Mouse (Mus musculus): ENCODE results near the gene Erc2. TPM values are rescaled to one million over a fixed set of nuclear protein-coding genes. Genes with fewer than 3 reads are reported as not detected.

The Erc2 gene
- polyA plus RNA-seq, 1 experiment from 2014 or later, result 2.7 TPM

GRCm38 (mm10) chr14:27621576-27621975, 652 bp upstream of the Erc2 start:
- 43% methylated on average over 8 of the region's 8 CpGs for WGBS
- H3K36me3 ChIP-seq (ENCODE audit: control insufficient read depth, insufficient read depth, low read length), result no peaks in the 10 kb centered on the region

GRCm38 (mm10) chr14:27622923-27623219, 643 bp downstream of the Erc2 start:
- Histone ChIP-seq H3K4me2 (ENCODE audit: low read depth, low read length) (peak overlapping the region; percentile 76), H3K36me3 (ENCODE audit: control insufficient read depth, insufficient read depth, low read length) (no peaks in the 10 kb centered on the region), H3K9me3 (replicated peaks; ENCODE audit: control insufficient read depth, low read length) (no peaks in the 10 kb centered on the region), H3K4me1 (ENCODE audit: control insufficient read depth, insufficient read depth, low read length) (peaks cover 3% of the 10 kb centered on the region; the same call in 1 of the 2 replicates), H3K9ac (ENCODE audit: low read length) (peak overlapping the region; percentile 65), H3K27ac (ENCODE audit: low read length) (no peak overlapping the region), H3K4me3 (replicated peaks; ENCODE audit: low read length) (peak overlapping the region; percentile 53), H3K27me3 (ENCODE audit: control insufficient read depth, insufficient read depth, low read length) (peaks cover 9% of the 10 kb centered on the region; the same call in 1 of the 2 replicates)
- peak; percentile 3; the same call in 1 of the 2 replicates for ATAC-seq (ENCODE audit: insufficient read depth, low FRiP score)
- 1% methylated on average over 6 of the region's 6 CpGs for WGBS

More at GRCm38 (mm10) chr14:27621576-27621975, 652 bp upstream of the Erc2 start:
- Histone ChIP-seq H3K4me3 (replicated peaks; ENCODE audit: low read length) (no peak overlapping the region), H3K9me3 (replicated peaks; ENCODE audit: control insufficient read depth, low read length) (no peaks in the 10 kb centered on the region), H3K27ac (ENCODE audit: low read length) (no peak overlapping the region), H3K9ac (ENCODE audit: low read length) (no peak overlapping the region), H3K4me2 (ENCODE audit: low read depth, low read length) (no peak overlapping the region; the same call in 1 of the 2 replicates), H3K27me3 (ENCODE audit: control insufficient read depth, insufficient read depth, low read length) (peaks cover 9% of the 10 kb centered on the region; the same call in 1 of the 2 replicates), H3K4me1 (ENCODE audit: control insufficient read depth, insufficient read depth, low read length) (peaks cover 3% of the 10 kb centered on the region; the same call in 1 of the 2 replicates)
- no peak for ATAC-seq (ENCODE audit: insufficient read depth, low FRiP score)

DNA sequence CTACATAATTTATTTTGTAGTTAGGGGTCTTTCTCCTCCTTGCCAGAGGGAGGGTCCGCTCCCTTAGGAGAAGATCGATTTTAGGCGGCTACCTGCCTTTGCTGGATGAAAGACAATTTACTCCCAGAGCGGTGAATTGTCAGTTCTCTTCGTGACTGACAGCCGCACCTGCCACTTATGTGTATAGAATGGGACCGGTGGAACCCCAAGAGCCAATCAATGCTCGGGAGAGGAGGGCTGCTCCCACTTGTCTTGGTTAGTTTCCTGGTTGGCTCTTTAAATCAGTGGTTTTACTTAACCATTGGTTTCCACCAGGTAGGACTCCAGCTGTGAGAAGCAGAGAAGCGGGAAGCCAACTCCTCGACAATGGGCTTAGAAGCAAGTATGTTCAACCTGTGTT, 1.1 kb downstream of the Erc2 start:
- Histone ChIP-seq H3K4me1 (ENCODE audit: control insufficient read depth, insufficient read depth, low read length) (peaks cover 3% of the 10 kb centered on the region; the same call in 1 of the 2 replicates), H3K4me2 (ENCODE audit: low read depth, low read length) (peak overlapping the region; percentile 76), H3K4me3 (replicated peaks; ENCODE audit: low read length) (peak overlapping the region; percentile 53), H3K9ac (ENCODE audit: low read length) (no peak overlapping the region), H3K27ac (ENCODE audit: low read length) (no peak overlapping the region), H3K9me3 (replicated peaks; ENCODE audit: control insufficient read depth, low read length) (no peaks in the 10 kb centered on the region), H3K27me3 (ENCODE audit: control insufficient read depth, insufficient read depth, low read length) (peaks cover 9% of the 10 kb centered on the region; the same call in 1 of the 2 replicates), H3K36me3 (ENCODE audit: control insufficient read depth, insufficient read depth, low read length) (no peaks in the 10 kb centered on the region)
- 10% methylated on average over 10 of the region's 10 CpGs for WGBS
- ATAC-seq (ENCODE audit: insufficient read depth, low FRiP score), result peak; percentile 76; the same call in 1 of the 2 replicates

DNA sequence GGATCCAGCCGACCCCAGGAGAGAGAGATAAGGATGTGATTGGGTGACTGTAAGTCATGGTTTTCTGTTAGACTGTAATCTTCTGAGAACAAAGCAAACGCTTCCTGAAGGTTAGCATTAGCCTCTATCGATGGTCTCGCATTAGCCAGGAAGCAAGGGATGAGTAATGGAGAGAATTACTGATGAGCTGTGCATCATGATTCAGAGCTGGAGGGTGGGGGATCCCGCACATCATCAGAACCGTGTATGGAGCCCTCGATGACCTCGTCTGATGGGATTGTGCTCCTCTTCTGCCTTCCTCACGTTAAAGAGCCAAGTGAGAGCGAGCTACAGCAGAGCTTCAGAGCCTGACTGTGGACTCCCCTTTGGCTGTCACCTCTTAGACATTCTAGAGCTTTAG, 6.5 kb downstream of the Erc2 start:
- H3K4me3 ChIP-seq (replicated peaks; ENCODE audit: low read length), result no peak overlapping the region
- H3K27ac ChIP-seq (ENCODE audit: low read length), result no peak overlapping the region
- no peaks in the 10 kb centered on the region for H3K27me3 ChIP-seq (ENCODE audit: control insufficient read depth, insufficient read depth, low read length)
- H3K4me1 ChIP-seq (ENCODE audit: control insufficient read depth, insufficient read depth, low read length), result no peaks in the 10 kb centered on the region
- H3K9me3 ChIP-seq (replicated peaks; ENCODE audit: control insufficient read depth, low read length), result no peaks in the 10 kb centered on the region
- H3K36me3 ChIP-seq (ENCODE audit: control insufficient read depth, insufficient read depth, low read length), result no peaks in the 10 kb centered on the region
- WGBS, result 76% methylated on average over 10 of the region's 10 CpGs
- no peak for ATAC-seq (ENCODE audit: insufficient read depth, low FRiP score)
- no peak overlapping the region for H3K4me2 ChIP-seq (ENCODE audit: low read depth, low read length)
- no peak overlapping the region for H3K9ac ChIP-seq (ENCODE audit: low read length)

DNA sequence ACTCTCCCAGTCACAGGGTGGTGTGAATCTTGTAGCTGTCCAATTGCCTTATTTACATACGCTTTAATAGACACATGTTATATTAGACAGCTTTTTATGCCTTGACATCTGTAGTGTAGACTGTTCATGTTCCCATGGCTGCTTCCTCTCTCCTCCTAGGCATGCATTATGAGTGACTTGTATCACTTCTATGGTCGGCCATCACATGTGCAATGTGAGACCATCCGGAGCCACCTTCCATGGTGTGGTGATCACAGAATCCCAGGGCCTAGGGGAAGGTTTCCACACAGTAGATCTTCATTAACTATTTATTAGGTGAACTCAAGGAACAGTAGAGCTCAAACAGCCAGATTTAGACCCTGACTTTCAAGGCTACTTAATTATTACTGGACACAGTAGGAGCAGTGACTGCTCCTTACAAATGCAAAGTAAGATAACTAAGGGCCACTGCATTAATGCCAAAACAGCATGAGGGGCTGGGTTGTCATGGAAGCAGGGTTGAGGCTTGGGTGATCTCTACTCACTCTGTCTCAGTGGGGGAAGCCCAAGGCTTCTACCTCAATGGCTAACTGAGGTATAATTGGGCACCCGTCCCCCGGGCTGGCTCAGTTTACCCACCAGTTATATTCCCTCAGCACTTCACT, 7.3 kb downstream of the Erc2 start:
- Histone ChIP-seq H3K4me2 (ENCODE audit: low read depth, low read length) (no peak overlapping the region), H3K36me3 (ENCODE audit: control insufficient read depth, insufficient read depth, low read length) (no peaks in the 10 kb centered on the region), H3K9me3 (replicated peaks; ENCODE audit: control insufficient read depth, low read length) (no peaks in the 10 kb centered on the region), H3K4me3 (replicated peaks; ENCODE audit: low read length) (no peak overlapping the region), H3K27ac (ENCODE audit: low read length) (no peak overlapping the region), H3K27me3 (ENCODE audit: control insufficient read depth, insufficient read depth, low read length) (no peaks in the 10 kb centered on the region), H3K4me1 (ENCODE audit: control insufficient read depth, insufficient read depth, low read length) (no peaks in the 10 kb centered on the region), H3K9ac (ENCODE audit: low read length) (no peak overlapping the region)
- no peak for ATAC-seq (ENCODE audit: insufficient read depth, low FRiP score)
- WGBS, result 78% methylated on average over 5 of the region's 5 CpGs

DNA sequence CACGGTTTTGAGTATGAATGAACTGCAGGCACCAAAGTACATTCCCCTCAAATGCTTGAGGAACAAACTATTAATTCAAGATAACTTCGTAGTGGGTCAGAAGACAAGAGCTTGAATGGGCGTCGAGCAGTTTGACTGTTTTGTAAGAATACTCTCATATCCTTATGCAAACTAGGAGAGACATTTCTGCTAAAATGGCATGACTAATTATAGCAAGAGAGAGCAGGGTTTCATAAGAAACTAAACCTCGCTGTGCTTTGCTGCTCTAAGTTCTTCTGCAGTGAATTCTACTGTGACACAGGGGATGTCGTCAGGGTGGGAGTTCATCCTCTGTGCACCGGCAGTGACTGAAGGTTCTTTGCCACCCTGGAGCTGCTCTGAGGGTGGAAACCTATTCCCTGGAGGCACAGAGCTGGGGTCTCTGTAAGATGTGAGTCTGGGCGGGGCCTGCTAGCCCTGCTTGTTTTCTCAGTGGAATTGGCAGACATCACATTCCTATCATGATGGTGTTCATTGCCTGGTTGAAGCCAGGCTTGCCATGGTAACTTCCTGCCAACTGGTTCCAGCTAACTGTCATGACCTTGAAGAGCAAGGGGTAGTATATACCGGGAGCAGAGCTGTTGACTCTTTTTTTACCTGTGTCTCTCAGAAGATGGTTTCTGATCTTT, 8.9 kb downstream of the Erc2 start:
- 74% methylated on average over 9 of the region's 9 CpGs for WGBS
- H3K4me2 ChIP-seq (ENCODE audit: low read depth, low read length), result no peak overlapping the region
- no peaks in the 10 kb centered on the region for H3K9me3 ChIP-seq (replicated peaks; ENCODE audit: control insufficient read depth, low read length)
- no peaks in the 10 kb centered on the region for H3K36me3 ChIP-seq (ENCODE audit: control insufficient read depth, insufficient read depth, low read length)
- ATAC-seq (ENCODE audit: insufficient read depth, low FRiP score), result no peak
- H3K4me3 ChIP-seq (replicated peaks; ENCODE audit: low read length), result no peak overlapping the region
- H3K27me3 ChIP-seq (ENCODE audit: control insufficient read depth, insufficient read depth, low read length), result no peaks in the 10 kb centered on the region
- H3K4me1 ChIP-seq (ENCODE audit: control insufficient read depth, insufficient read depth, low read length), result no peaks in the 10 kb centered on the region
- no peak overlapping the region for H3K9ac ChIP-seq (ENCODE audit: low read length)
- no peak overlapping the region for H3K27ac ChIP-seq (ENCODE audit: low read length)

- H3K9me3 ChIP-seq (replicated peaks; ENCODE audit: control insufficient read depth, low read length), result no peaks in the 10 kb centered on the region
Observed at GRCm38 (mm10) chr14:27634761-27635160, 12.5 kb downstream of the Erc2 start.

DNA sequence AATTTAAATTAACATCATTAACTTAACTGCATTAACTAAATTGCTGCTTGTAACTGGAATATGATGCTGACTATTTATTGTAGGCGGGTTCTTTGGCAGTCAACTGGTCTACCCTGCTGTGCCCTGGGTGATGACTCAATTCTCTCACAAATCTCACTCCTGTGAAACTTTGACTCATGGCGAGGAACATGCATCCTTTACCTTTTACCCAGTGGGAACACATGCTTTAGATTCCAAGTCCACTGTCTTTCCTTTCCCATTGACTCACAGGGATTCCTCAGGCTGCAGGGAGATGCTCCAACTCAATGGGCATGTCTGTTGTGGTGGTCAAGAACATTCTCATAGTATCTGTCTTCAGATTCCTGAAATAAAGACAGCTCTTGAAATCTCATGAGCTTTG, 14.3 kb downstream of the Erc2 start:
- Histone ChIP-seq H3K4me2 (ENCODE audit: low read depth, low read length) (no peak overlapping the region), H3K9me3 (replicated peaks; ENCODE audit: control insufficient read depth, low read length) (no peaks in the 10 kb centered on the region), H3K27me3 (ENCODE audit: control insufficient read depth, insufficient read depth, low read length) (no peaks in the 10 kb centered on the region), H3K36me3 (ENCODE audit: control insufficient read depth, insufficient read depth, low read length) (no peaks in the 10 kb centered on the region), H3K9ac (ENCODE audit: low read length) (no peak overlapping the region), H3K27ac (ENCODE audit: low read length) (no peak overlapping the region), H3K4me3 (replicated peaks; ENCODE audit: low read length) (no peak overlapping the region), H3K4me1 (ENCODE audit: control insufficient read depth, insufficient read depth, low read length) (no peaks in the 10 kb centered on the region)
- ATAC-seq (ENCODE audit: insufficient read depth, low FRiP score), result no peak
- 79% methylated on average over 2 of the region's 2 CpGs for WGBS

More at GRCm38 (mm10) chr14:27634761-27635160, 12.5 kb downstream of the Erc2 start:
- WGBS, result 81% methylated on average over 6 of the region's 6 CpGs
- Histone ChIP-seq H3K9ac (ENCODE audit: low read length) (no peak overlapping the region), H3K36me3 (ENCODE audit: control insufficient read depth, insufficient read depth, low read length) (no peaks in the 10 kb centered on the region), H3K4me1 (ENCODE audit: control insufficient read depth, insufficient read depth, low read length) (no peaks in the 10 kb centered on the region), H3K4me3 (replicated peaks; ENCODE audit: low read length) (no peak overlapping the region), H3K27me3 (ENCODE audit: control insufficient read depth, insufficient read depth, low read length) (no peaks in the 10 kb centered on the region), H3K4me2 (ENCODE audit: low read depth, low read length) (no peak overlapping the region), H3K27ac (ENCODE audit: low read length) (no peak overlapping the region)
- no peak for ATAC-seq (ENCODE audit: insufficient read depth, low FRiP score)

GRCm38 (mm10) chr14:27641382-27641781, 19.2 kb downstream of the Erc2 start:
- Histone ChIP-seq H3K9ac (ENCODE audit: low read length) (no peak overlapping the region), H3K27me3 (ENCODE audit: control insufficient read depth, insufficient read depth, low read length) (no peaks in the 10 kb centered on the region), H3K9me3 (replicated peaks; ENCODE audit: control insufficient read depth, low read length) (no peaks in the 10 kb centered on the region), H3K4me1 (ENCODE audit: control insufficient read depth, insufficient read depth, low read length) (no peaks in the 10 kb centered on the region), H3K36me3 (ENCODE audit: control insufficient read depth, insufficient read depth, low read length) (no peaks in the 10 kb centered on the region), H3K4me2 (ENCODE audit: low read depth, low read length) (no peak overlapping the region), H3K27ac (ENCODE audit: low read length) (no peak overlapping the region), H3K4me3 (replicated peaks; ENCODE audit: low read length) (no peak overlapping the region)
- ATAC-seq (ENCODE audit: insufficient read depth, low FRiP score), result no peak
- 78% methylated on average over 3 of the region's 3 CpGs for WGBS
